Comparison of ENCODE assay signal across 10 mouse cellular contexts in the genomic region with DNA sequence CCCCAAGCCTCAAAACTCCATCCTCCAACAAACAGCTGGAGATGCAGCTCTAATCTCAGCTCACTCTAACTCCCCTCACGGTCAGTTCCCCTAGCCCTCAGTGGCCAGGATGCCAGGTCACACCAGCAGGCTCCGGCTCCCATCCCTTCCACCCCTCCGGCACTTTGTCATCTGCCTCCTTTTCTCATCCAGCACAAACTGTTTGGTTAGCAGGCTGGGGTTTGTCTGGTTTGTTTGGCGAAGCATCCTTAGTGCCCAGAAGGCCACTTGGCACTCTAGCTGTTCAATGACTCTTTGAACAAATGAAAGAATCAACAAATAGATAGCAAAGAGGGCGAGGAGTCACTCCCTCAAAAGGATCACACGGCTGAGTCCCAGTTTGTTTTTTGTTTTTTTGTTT.
DNase-seq lines count a peak whose midpoint lies in the region; ATAC-seq and TF ChIP-seq lines count a peak whose summit lies in the region.
"Had no signal": no experiment of that assay in that cellular context is flagged by ENCODE, and none has a peak within 500 bp of the region (broad histone marks: within the 10 kb centered on the region; RNA-seq: fewer than 3 reads in every experiment).

No protein-coding gene starts in this region.

- no peaks in the 10 kb centered on the region for H3K36me3 ChIP-seq in heart, embryonic 13.5 days
- no peaks in the 10 kb centered on the region for H3K36me3 ChIP-seq in midbrain, embryonic 13.5 days
- no peaks in the 10 kb centered on the region for H3K36me3 ChIP-seq in midbrain, embryonic 16.5 days (ENCODE audit: control insufficient read depth, insufficient read depth, low read length)
- H3K36me3 ChIP-seq in hindbrain, postnatal 0 days (ENCODE audit: insufficient read depth, low read length), result no peaks in the 10 kb centered on the region

- 0 out of 2 replicates have a peak overlapping the region, but pooled peaks have one; percentile 31 for H3K4me2 ChIP-seq in heart, embryonic 13.5 days
- H3K4me2 ChIP-seq in midbrain, embryonic 13.5 days (replicated peaks), result no peak overlapping the region
- H3K4me2 ChIP-seq in midbrain, embryonic 16.5 days (ENCODE audit: low read length), result no peak overlapping the region
- no peak overlapping the region for H3K4me2 ChIP-seq in hindbrain, postnatal 0 days (ENCODE audit: low read depth, low read length)

- no peak for DNase-seq in heart, adult 9 months (ENCODE audit: low spot score in 2 of 2)
- DNase-seq in cerebellum, postnatal 14 days, result peak; percentile 55 to 58
- DNase-seq in hindbrain, postnatal 0 days (ENCODE audit: low spot score), result peak; percentile 38
- DNase-seq: kidney, adult 11 months; lung, postnatal 4 days had no signal

- no peaks in the 10 kb centered on the region for H3K27me3 ChIP-seq in heart, embryonic 13.5 days (replicated peaks)
- no peaks in the 10 kb centered on the region for H3K27me3 ChIP-seq in midbrain, embryonic 13.5 days
- no peaks in the 10 kb centered on the region for H3K27me3 ChIP-seq in midbrain, embryonic 16.5 days (ENCODE audit: control insufficient read depth, insufficient read depth, low read depth, low read length)
- no peaks in the 10 kb centered on the region for H3K27me3 ChIP-seq in hindbrain, postnatal 0 days (ENCODE audit: insufficient read depth, low read length)

- ATAC-seq in heart, embryonic 13.5 days (ENCODE audit: extremely low read depth, insufficient number of reproducible peaks, low FRiP score, low TSS enrichment), result no peak
- ATAC-seq in midbrain, embryonic 13.5 days, result no peak
- no peak for ATAC-seq in midbrain, embryonic 16.5 days
- ATAC-seq in hindbrain, postnatal 0 days, result no peak
- ATAC-seq in monocyte, adult 5-6 weeks (replicated peaks; ENCODE audit: insufficient number of reproducible peaks, low FRiP score, low TSS enrichment, poor library complexity, severe bottlenecking), result no peak
- no peak for ATAC-seq in frontal cortex, adult (ENCODE audit: low TSS enrichment)

- H3K4me3 ChIP-seq in heart, embryonic 13.5 days, result no peak overlapping the region
- H3K4me3 ChIP-seq in midbrain, embryonic 13.5 days (replicated peaks), result no peak overlapping the region
- H3K4me3 ChIP-seq in midbrain, embryonic 16.5 days (ENCODE audit: low read depth, low read length), result no peak overlapping the region
- H3K4me3 ChIP-seq in hindbrain, postnatal 0 days (ENCODE audit: low read length), result no peak overlapping the region

- H3K27ac ChIP-seq in heart, embryonic 13.5 days (replicated peaks), result peak overlapping the region; percentile 96
- peak overlapping the region; percentile 82; the same call in 1 of the 2 replicates for H3K27ac ChIP-seq in midbrain, embryonic 13.5 days
- H3K27ac ChIP-seq in midbrain, embryonic 16.5 days (ENCODE audit: low read length), result no peak overlapping the region; the same call in 1 of the 2 replicates
- peak overlapping the region; percentile 84 for H3K27ac ChIP-seq in hindbrain, postnatal 0 days

- H3K9ac ChIP-seq in heart, embryonic 13.5 days, result peak overlapping the region; percentile 64
- no peak overlapping the region for H3K9ac ChIP-seq in midbrain, embryonic 13.5 days (replicated peaks)
- H3K9ac ChIP-seq in midbrain, embryonic 16.5 days (ENCODE audit: low read depth, low read length), result no peak overlapping the region
- H3K9ac ChIP-seq in hindbrain, postnatal 0 days (replicated peaks; ENCODE audit: low read length), result no peak overlapping the region

- peaks cover 86% of the 10 kb centered on the region for H3K4me1 ChIP-seq in heart, embryonic 13.5 days
- peaks cover 88% of the 10 kb centered on the region for H3K4me1 ChIP-seq in midbrain, embryonic 13.5 days (replicated peaks)
- H3K4me1 ChIP-seq in midbrain, embryonic 16.5 days (ENCODE audit: control insufficient read depth, insufficient read depth, low read length), result peaks cover 69% of the 10 kb centered on the region
- peaks cover 62% of the 10 kb centered on the region for H3K4me1 ChIP-seq in hindbrain, postnatal 0 days (ENCODE audit: insufficient read depth, low read length)

- no peaks in the 10 kb centered on the region for H3K9me3 ChIP-seq in heart, embryonic 13.5 days
- no peaks in the 10 kb centered on the region for H3K9me3 ChIP-seq in midbrain, embryonic 13.5 days
- no peaks in the 10 kb centered on the region for H3K9me3 ChIP-seq in midbrain, embryonic 16.5 days (replicated peaks; ENCODE audit: control insufficient read depth, low read length, poor library complexity, severe bottlenecking)
- no peaks in the 10 kb centered on the region for H3K9me3 ChIP-seq in hindbrain, postnatal 0 days (ENCODE audit: low read length)

- 46% methylated on average over 6 of the region's 6 CpGs for WGBS in heart, embryonic 13.5 days
- WGBS in midbrain, embryonic 13.5 days, result 60% methylated on average over 6 of the region's 6 CpGs
- WGBS in midbrain, embryonic 16.5 days, result 63% methylated on average over 6 of the region's 6 CpGs
- WGBS in hindbrain, postnatal 0 days, result 44% methylated on average over 6 of the region's 6 CpGs

- no peak for TF ChIP-seq CTCF in hindbrain, postnatal 0 days (IDR thresholded peaks at IDR 0.05; ENCODE audit: low read depth)

Comparison
In these comparisons a context has a peak if more than half of its experiments do, and no peak if none do; other contexts are left out.
1. DNase-seq: peak in cerebellum, postnatal 14 days (2 of 2) and hindbrain, postnatal 0 days (single experiment); none in heart, adult 9 months (0 of 2).